ENCODE assay signal across 8 mouse cellular contexts in genomic region chr11:58801558-58802228, GRCm38 (mm10). TPM values are rescaled to one million over a fixed set of nuclear protein-coding genes. Genes with fewer than 3 reads are reported as not detected.
A peak's percentile ranks its signal among the peaks of the same experiment; 100 is the strongest.
DNase-seq lines count a peak whose midpoint lies in the region; ATAC-seq and TF ChIP-seq lines count a peak whose summit lies in the region.

TSS of gene Fam183b (minus strand) at chr11:58801960.

- no peak for DNase-seq in kidney, adult 9 months
- DNase-seq in ES-E14 (ENCODE audit: low read depth, low spot score): peak; percentile 50
- DNase-seq in embryo, embryonic 11.5 days (ENCODE audit: low read depth, low spot score): peak; percentile 14
- peak; percentile 64 for DNase-seq in hindbrain, embryonic 10.5 days (ENCODE audit: low spot score)
- DNase-seq in B cell, adult 2 months: no peak
- no peak for DNase-seq in thymus, postnatal 10 days (ENCODE audit: low spot score in 2 of 2)

- no peak within 1 kb of the TSS for H3K4me3 ChIP-seq in kidney, embryonic 15.5 days (replicated peaks)
- peak within 1 kb of the TSS in 1 of 2 experiments; percentile 49; a peak in 1 of 4 replicates for H3K4me3 ChIP-seq in ES-E14 (ENCODE audit: insufficient read depth in 1 of 2, low read depth in 1 of 2, low read length in 2 of 2, poor library complexity in 1 of 2, severe bottlenecking in 1 of 2)
- H3K4me3 ChIP-seq in hindbrain, embryonic 10.5 days: 0 out of 2 replicates have a peak within 1 kb of the TSS, but pooled peaks have one; percentile 23
- H3K4me3 ChIP-seq in midbrain, embryonic 12.5 days: peak within 1 kb of the TSS; percentile 17

- WGBS in kidney, embryonic 15.5 days: 42% methylated on average over 14 of the region's 14 CpGs
- WGBS in hindbrain, embryonic 10.5 days: 38% methylated on average over 14 of the region's 14 CpGs
- 31% methylated on average over 14 of the region's 14 CpGs for WGBS in midbrain, embryonic 12.5 days

- H3K27ac ChIP-seq in kidney, embryonic 15.5 days: no peak within 1 kb of the TSS
- H3K27ac ChIP-seq in ES-E14 (ENCODE audit: insufficient read depth, low read depth, low read length, poor library complexity, severe bottlenecking): no peak within 1 kb of the TSS
- H3K27ac ChIP-seq in hindbrain, embryonic 10.5 days: peak within 1 kb of the TSS; percentile 59
- H3K27ac ChIP-seq in midbrain, embryonic 12.5 days (replicated peaks): peak within 1 kb of the TSS; percentile 10; the same call in 1 of the 2 replicates

- 0 out of 2 replicates have a peak, but pooled peaks cover 10% of the 10 kb centered on the region for H3K4me1 ChIP-seq in kidney, embryonic 15.5 days
- H3K4me1 ChIP-seq in ES-E14 (ENCODE audit: control insufficient read depth in 2 of 2, insufficient read depth in 2 of 2, low read length in 2 of 2, poor library complexity in 1 of 2): peaks cover 0 to 5% of the 10 kb centered on the region in 2 experiments; a peak in 1 of 4 replicates
- peaks cover 16% of the 10 kb centered on the region for H3K4me1 ChIP-seq in hindbrain, embryonic 10.5 days (replicated peaks)
- H3K4me1 ChIP-seq in midbrain, embryonic 12.5 days: peaks cover 11% of the 10 kb centered on the region

- in situ Hi-C loops in ES-E14 (cut with MboI; ENCODE audit: low sequenced_read_pairs in 2 of 2, unreplicated experiment in 2 of 2): no loop called here

- H3K9ac ChIP-seq in kidney, embryonic 15.5 days: no peak within 1 kb of the TSS
- H3K9ac ChIP-seq in ES-E14 (ENCODE audit: insufficient read depth, low read depth, low read length, poor library complexity, severe bottlenecking): no peak within 1 kb of the TSS
- no peak within 1 kb of the TSS for H3K9ac ChIP-seq in midbrain, embryonic 12.5 days (replicated peaks)

- H3K4me2 ChIP-seq in kidney, embryonic 15.5 days: no peak within 1 kb of the TSS
- peak within 1 kb of the TSS; percentile 38 for H3K4me2 ChIP-seq in midbrain, embryonic 12.5 days (replicated peaks)

- H3K36me3 ChIP-seq in kidney, embryonic 15.5 days: no peaks in the 10 kb centered on the region
- H3K36me3 ChIP-seq in ES-E14 (ENCODE audit: control insufficient read depth, insufficient read depth, low read length, poor library complexity, severe bottlenecking): no peaks in the 10 kb centered on the region
- H3K36me3 ChIP-seq in hindbrain, embryonic 10.5 days: no peaks in the 10 kb centered on the region
- H3K36me3 ChIP-seq in midbrain, embryonic 12.5 days: no peaks in the 10 kb centered on the region

- ATAC-seq in kidney, embryonic 15.5 days (replicated peaks; ENCODE audit: low FRiP score): peak; percentile 46
- ATAC-seq in midbrain, embryonic 12.5 days (ENCODE audit: low FRiP score, low read depth): peak; percentile 68

- no peaks in the 10 kb centered on the region for H3K9me3 ChIP-seq in kidney, embryonic 15.5 days (replicated peaks)
- no peaks in the 10 kb centered on the region for H3K9me3 ChIP-seq in ES-E14 (ENCODE audit: control insufficient read depth, insufficient read depth, low read depth, low read length)
- no peaks in the 10 kb centered on the region for H3K9me3 ChIP-seq in hindbrain, embryonic 10.5 days
- H3K9me3 ChIP-seq in midbrain, embryonic 12.5 days: no peaks in the 10 kb centered on the region

- no peaks in the 10 kb centered on the region for H3K27me3 ChIP-seq in kidney, embryonic 15.5 days
- no peaks in the 10 kb centered on the region for H3K27me3 ChIP-seq in hindbrain, embryonic 10.5 days (ENCODE audit: insufficient read depth, poor library complexity, severe bottlenecking)
- H3K27me3 ChIP-seq in midbrain, embryonic 12.5 days: no peaks in the 10 kb centered on the region

TF ChIP-seq in ES-E14, 5 proteins besides CTCF, POLR2A, EP300 and RAD21:
- no peak for TF ChIP-seq HCFC1 (IDR thresholded peaks at IDR 0.05; ENCODE audit: borderline replicate concordance, insufficient read depth, low read length)
- no peak for TF ChIP-seq CHD2 (IDR thresholded peaks at IDR 0.05; ENCODE audit: low read depth, low read length)
- no peak for TF ChIP-seq ZC3H11A (IDR thresholded peaks at IDR 0.05; ENCODE audit: borderline replicate concordance, low read depth, low read length)
- TF ChIP-seq MAFK (IDR thresholded peaks at IDR 0.05; ENCODE audit: insufficient read depth, low read depth, low read length): no peak
- no peak for TF ChIP-seq ZNF384 (IDR thresholded peaks at IDR 0.05; ENCODE audit: low read depth, low read length)
TF ChIP-seq in ES-E14: peak in this region for 0.

RNA-seq across cellular contexts. Expression of gene Fam183b, which starts in this region (rescaled TPM):
- polyA plus RNA-seq in kidney, embryonic 15.5 days (2015; fragmentation: Nextera tagmentation; extraction: Ambion mirVana): 0.35 and 0.63 TPM in 2 replicates
- total RNA-seq in ES-E14 (2012; rRNA removed): 2.3 and 2.7 TPM in 2 replicates
- polyA plus RNA-seq in hindbrain, embryonic 10.5 days (2016; fragmentation: Nextera tagmentation; extraction: Ambion mirVana): 8.4 and 19.1 TPM in 2 replicates
- 2.0 and 2.1 TPM in 2 replicates for polyA plus RNA-seq in midbrain, embryonic 12.5 days (2016; fragmentation: Nextera tagmentation; extraction: Ambion mirVana)

Comparison
In these comparisons a context has a peak if more than half of its experiments do, and no peak if none do; other contexts are left out.
1. Peak in ATAC-seq in kidney, embryonic 15.5 days; RNA of the gene not detected or under 1 TPM.
2. H3K27ac ChIP-seq: peak in hindbrain, embryonic 10.5 days (single experiment) and midbrain, embryonic 12.5 days (single experiment); none in kidney, embryonic 15.5 days (single experiment) and ES-E14 (single experiment).
3. DNase-seq: peak in ES-E14 (single experiment), embryo, embryonic 11.5 days (single experiment) and hindbrain, embryonic 10.5 days (single experiment); none in kidney, adult 9 months (single experiment), B cell, adult 2 months (0 of 2) and thymus, postnatal 10 days (0 of 2).